Mouse (Mus musculus) liver, embryonic 14.5 days (tissue): ENCODE data around the gene Tmem127.

Experiments used
- CTCF ChIP-seq: IDR thresholded peaks from 2 replicates; pipeline ENCODE4 v1.5.1; 2016; ENCODE audit warnings: antibody characterized with exemption, low read depth, control low read depth
- EP300 ChIP-seq: IDR thresholded peaks from 2 replicates; pipeline ENCODE4 v1.6.1; 2016; ENCODE audit warnings: antibody characterized with exemption, low read depth

- no peak for TF ChIP-seq CTCF
- no peak for TF ChIP-seq EP300
Measured at GRCm38 (mm10) chr2:127207547-127208451, 39.9 kb upstream of the Tmem127 start, which contains the start of the genes 1810024B03Rik and Snrnp200.
